Mouse (Mus musculus) heart, adult 2 months (tissue): Measurements from ENCODE around the gene Ccl5.
A peak's percentile ranks its signal among the peaks of the same experiment; 100 is the strongest.

Source experiments
- CTCF ChIP-seq: fragments of 200-600 bp; IDR thresholded peaks from 2 replicates; pipeline ENCODE4 v1.8.1; 2022; ENCODE audit warnings: antibody characterized with exemption, mild to moderate bottlenecking, moderate library complexity
- POLR2A ChIP-seq: fragments of 200-500 bp; IDR thresholded peaks from 2 replicates; pipeline ENCODE4 v1.6.1; 2011; ENCODE audit warnings: mild to moderate bottlenecking, low read depth, low read length, control low read depth; ENCODE audit not compliant: insufficient read depth

- peak; percentile 50 for TF ChIP-seq CTCF
- TF ChIP-seq POLR2A = no peak
Measured at GRCm38 (mm10) chr11:83491488-83491887, 38.8 kb downstream of the Ccl5 start.
